Mouse (Mus musculus) kidney, adult 2 months (tissue): ENCODE measurements at regions not wholly inside any gene's neighbourhood (a gene's known extent, or its start where the extent isn't known, plus 50 kb on each side); places are given as distances from the start of the nearest gene placed in this dataset.

Experiments
- DNase-seq: peaks from one replicate; pipeline ENCODE4 v3.0.0; 2021
- H3K27ac ChIP-seq: fragments of 200-500 bp; 2 replicates; pipeline ENCODE4 v1.5.1; 2012; ENCODE audit warnings: low read depth, low read length, control low read depth, inconsistent platforms; ENCODE audit not compliant: insufficient read depth
- H3K27me3 ChIP-seq: fragments of 200-500 bp; replicated peaks from 2 replicates; pipeline ENCODE4 v1.6.1; 2012; ENCODE audit warnings: mild to moderate bottlenecking, moderate library complexity, low read length, inconsistent platforms; ENCODE audit not compliant: control insufficient read depth, insufficient read depth
- H3K36me3 ChIP-seq: fragments of 200-500 bp; 2 replicates; pipeline ENCODE4 v1.6.1; 2012; ENCODE audit warnings: mild to moderate bottlenecking, moderate library complexity, low read length, inconsistent platforms; ENCODE audit not compliant: control insufficient read depth, insufficient read depth
- H3K4me1 ChIP-seq: fragments of 200-500 bp; 2 replicates; pipeline ENCODE4 v1.6.1; 2011; ENCODE audit warnings: low read length; ENCODE audit not compliant: control insufficient read depth, insufficient read depth
- H3K4me3 ChIP-seq: fragments of 200-500 bp; 2 replicates; pipeline ENCODE4 v1.5.1; 2011; ENCODE audit warnings: mild to moderate bottlenecking, low read depth, low read length, control low read depth; ENCODE audit not compliant: insufficient read depth
- CTCF ChIP-seq: fragments of 200-500 bp; conservative IDR thresholded peaks from 2 replicates; pipeline ENCODE4 v1.5.1; 2011; ENCODE audit warnings: low read depth, mild to moderate bottlenecking, control low read depth, low read length, moderate library complexity, mixed read lengths; ENCODE audit not compliant: insufficient read depth, insufficient read length
- POLR2A ChIP-seq: fragments of 200-500 bp; IDR thresholded peaks from one replicate; pipeline ENCODE4 v1.6.1; 2011; ENCODE audit warnings: low read depth, low read length, control low read depth
- WGBS: fragments of 180-500 bp; shearing (Covaris S2); methylation state at CpG from one replicate; pipeline ENCODE4 v1.1.7; 2018; 5-methylcytosine and 5-hydroxymethylcytosine counted together

- Histone ChIP-seq H3K36me3 (no peaks in the 10 kb centered on the region), H3K27ac (no peak overlapping the region), H3K27me3 (no peaks in the 10 kb centered on the region), H3K4me1 (no peaks in the 10 kb centered on the region), H3K4me3 (no peak overlapping the region)
- TF ChIP-seq POLR2A (no peak), CTCF (no peak)
- 79% methylated on average over 24 of the region's 24 CpGs for WGBS
- no peak for DNase-seq
Measured at GRCm38 (mm10) chrX:12285976-12286909, 126.1 kb upstream of the Bcor start.

- TF ChIP-seq CTCF (no peak), POLR2A (no peak)
- Histone ChIP-seq H3K27ac (no peak overlapping the region), H3K27me3 (no peaks in the 10 kb centered on the region), H3K4me3 (no peak overlapping the region), H3K4me1 (no peaks in the 10 kb centered on the region), H3K36me3 (no peaks in the 10 kb centered on the region)
- peak; percentile 10 for DNase-seq
- 58% methylated on average over 18 of the region's 18 CpGs for WGBS
Measured at GRCm38 (mm10) chrX:12286910-12287522, 126.9 kb upstream of the Bcor start.

DNA sequence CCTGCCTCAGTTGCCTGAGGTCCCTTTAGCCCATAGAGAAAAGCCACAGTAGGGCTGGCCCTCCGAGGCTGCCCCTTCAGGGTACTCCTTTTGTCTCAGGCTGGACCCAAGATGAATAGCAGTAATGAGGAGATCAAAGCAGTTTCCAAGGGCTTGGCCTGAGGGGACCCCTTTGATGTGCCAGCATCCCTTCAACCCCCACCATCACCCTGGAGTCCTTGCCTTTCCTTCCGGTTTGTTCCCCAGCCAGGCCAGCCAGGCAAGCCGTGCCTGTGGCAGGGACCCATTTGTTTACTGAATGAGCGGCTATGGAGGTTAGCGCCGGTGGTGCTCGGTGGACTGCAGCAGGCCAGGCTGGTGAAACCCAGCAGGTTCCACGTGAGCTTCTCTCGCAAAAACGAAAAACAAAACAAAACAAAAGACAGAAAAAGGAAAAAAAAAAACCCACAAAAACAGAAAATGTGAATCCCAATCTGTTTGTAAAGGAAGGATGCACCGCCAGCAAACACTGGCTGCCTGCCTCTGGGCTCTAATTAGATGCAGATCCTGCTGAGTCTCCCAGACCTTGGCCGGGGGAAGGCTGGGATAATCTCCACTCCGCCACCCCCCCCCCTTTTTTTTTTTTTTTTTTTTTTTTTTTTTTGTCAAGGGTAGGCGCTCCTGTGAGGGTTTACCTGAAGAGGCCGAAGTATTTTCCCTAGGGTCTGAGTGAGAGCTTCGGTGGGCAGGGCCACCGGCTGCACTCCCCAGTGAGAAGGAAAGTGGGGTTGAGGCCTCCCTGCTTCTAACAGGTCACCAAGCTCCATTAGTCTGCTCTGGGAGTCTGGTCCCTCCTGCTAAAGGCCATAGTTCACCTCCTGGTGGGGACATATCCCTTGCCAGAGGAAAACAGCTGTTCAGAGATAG lies 127.8 kb upstream of the Bcor start:
- no peaks in the 10 kb centered on the region for H3K4me1 ChIP-seq
- H3K27me3 ChIP-seq, result no peaks in the 10 kb centered on the region
- DNase-seq, result no peak
- no peak overlapping the region for H3K27ac ChIP-seq
- no peak overlapping the region for H3K4me3 ChIP-seq
- TF ChIP-seq CTCF (no peak), POLR2A (no peak)
- H3K36me3 ChIP-seq, result no peaks in the 10 kb centered on the region
- WGBS, result 47% methylated on average over 17 of the region's 17 CpGs

- Histone ChIP-seq H3K27ac (no peak overlapping the region), H3K4me1 (no peaks in the 10 kb centered on the region), H3K4me3 (no peak overlapping the region), H3K36me3 (no peaks in the 10 kb centered on the region), H3K27me3 (no peaks in the 10 kb centered on the region)
- TF ChIP-seq POLR2A, result no peak
- WGBS, result 94% methylated on average over 5 of the region's 5 CpGs
- no peak for DNase-seq
Measured at GRCm38 (mm10) chrX:12288562-12289117, 128.5 kb upstream of the Bcor start.

DNA sequence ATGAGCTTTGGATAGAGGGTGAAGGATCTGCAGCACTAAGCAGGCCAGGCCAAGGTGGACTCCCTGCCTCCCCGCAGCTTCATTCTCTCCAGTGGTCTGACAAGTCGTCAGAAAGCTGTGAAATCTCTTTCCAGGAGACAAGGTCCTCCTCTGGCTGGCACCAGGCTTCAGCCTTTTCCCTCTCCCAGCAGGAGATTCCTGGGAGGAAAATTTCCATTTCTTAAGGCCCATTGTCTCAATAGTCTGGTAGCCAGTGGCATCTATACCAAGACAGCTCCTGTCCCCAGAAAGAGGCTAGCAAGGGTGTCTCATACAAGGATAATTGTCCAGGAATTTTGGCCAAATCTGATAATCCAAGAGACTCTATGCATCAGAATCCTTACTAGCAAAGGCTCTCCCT lies 133.0 kb upstream of the Bcor start:
- Histone ChIP-seq H3K4me1 (no peaks in the 10 kb centered on the region), H3K27ac (no peak overlapping the region), H3K27me3 (no peaks in the 10 kb centered on the region), H3K4me3 (no peak overlapping the region), H3K36me3 (no peaks in the 10 kb centered on the region)
- no peak for TF ChIP-seq CTCF
- TF ChIP-seq POLR2A, result no peak
- WGBS, result 88% methylated on average over 2 of the region's 2 CpGs
- DNase-seq, result no peak

DNA sequence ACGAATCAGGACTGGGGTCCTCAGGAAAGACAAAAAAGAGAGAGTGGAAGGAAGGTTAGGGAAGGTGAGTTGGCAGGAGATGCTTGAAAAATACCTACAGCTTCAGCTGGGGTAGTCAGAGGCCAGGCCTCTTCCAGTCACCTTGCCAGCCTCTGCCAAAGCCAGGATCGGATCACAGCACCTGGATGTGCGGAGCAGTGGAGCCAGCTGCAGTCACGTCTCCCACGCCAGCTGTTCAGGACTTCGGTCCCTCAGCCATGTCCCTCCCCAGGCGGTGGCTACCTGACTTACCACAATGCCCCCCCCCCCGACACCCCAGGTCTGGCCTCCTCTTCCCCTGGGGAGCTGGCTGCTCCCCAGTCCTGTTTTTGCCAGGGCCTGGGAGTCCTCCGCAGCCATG lies 134.3 kb upstream of the Bcor start:
- Histone ChIP-seq H3K4me3 (no peak overlapping the region), H3K27me3 (no peaks in the 10 kb centered on the region), H3K36me3 (no peaks in the 10 kb centered on the region), H3K27ac (no peak overlapping the region), H3K4me1 (no peaks in the 10 kb centered on the region)
- no peak for DNase-seq
- TF ChIP-seq POLR2A, result no peak
- TF ChIP-seq CTCF, result no peak
- 80% methylated on average over 9 of the region's 9 CpGs for WGBS

GRCm38 (mm10) chrX:12294941-12295340 lies 134.8 kb upstream of the Bcor start:
- Histone ChIP-seq H3K27ac (no peak overlapping the region), H3K36me3 (no peaks in the 10 kb centered on the region), H3K4me1 (no peaks in the 10 kb centered on the region), H3K4me3 (no peak overlapping the region), H3K27me3 (no peaks in the 10 kb centered on the region)
- TF ChIP-seq POLR2A (no peak), CTCF (no peak)
- 63% methylated on average over 6 of the region's 6 CpGs for WGBS
- no peak for DNase-seq
